Mouse (Mus musculus) liver, embryonic 14.5 days (tissue): ENCODE measurements around the gene Ric8b. TPM values are rescaled to one million over a fixed set of nuclear protein-coding genes. Genes with fewer than 3 reads are reported as not detected.

ENCODE experiments used
- ATAC-seq: fragments of 200-750 bp; cut with Nextera tagmentation; 2 replicates; pipeline ENCODE4 v1.8.0; 2017; ENCODE audit warnings: moderate number of reproducible peaks, mild to moderate bottlenecking, moderate library complexity; ENCODE audit not compliant: insufficient read depth
- DNase-seq, 3 experiments: peaks; one replicate each; pipeline ENCODE4 v3.0.0-alpha.2; 2012 to 2013; ENCODE audit warnings: low read depth in 3 of 3, low spot score in 3 of 3
- H3K27ac ChIP-seq: fragments of 300-500 bp; sonication (generic); 2 replicates; pipeline ENCODE4 v1.5.1; 2014; ENCODE audit warnings: moderate library complexity, mild to moderate bottlenecking, control low read depth, inconsistent platforms
- H3K27me3 ChIP-seq: fragments of 300-500 bp; sonication (generic); 2 replicates; pipeline ENCODE4 v1.6.1; 2014; ENCODE audit warnings: mild to moderate bottlenecking, low read length, moderate library complexity; ENCODE audit not compliant: control insufficient read depth, insufficient read depth
- H3K36me3 ChIP-seq: fragments of 300-500 bp; sonication (generic); replicated peaks from 2 replicates; pipeline ENCODE4 v1.6.1; 2014; ENCODE audit warnings: low read depth; ENCODE audit not compliant: control insufficient read depth, insufficient read depth
- H3K4me1 ChIP-seq, 2 experiments: fragments of 200-500 bp in 1 of 2; fragments of 300-500 bp in 1 of 2; sonication (generic) in 1 of 2; replicated peaks; 2 replicates each; pipeline ENCODE4 v1.6.1; 2012 to 2014; ENCODE audit warnings: antibody characterized with exemption in 1 of 2, inconsistent platforms in 1 of 2, low read length in 1 of 2; ENCODE audit not compliant: control insufficient read depth in 2 of 2, insufficient read depth in 2 of 2
- H3K4me2 ChIP-seq: fragments of 300-500 bp; sonication (generic); 2 replicates; pipeline ENCODE4 v1.6.1; 2014; ENCODE audit warnings: low read depth, mild to moderate bottlenecking, control low read depth, moderate library complexity
- H3K4me3 ChIP-seq, 2 experiments: fragments of 200-500 bp in 1 of 2; fragments of 300-500 bp in 1 of 2; sonication (generic) in 1 of 2; 2 replicates each; pipeline ENCODE4 v1.5.1; 2012 to 2014; ENCODE audit warnings: low read depth in 2 of 2, low read length in 2 of 2, mild to moderate bottlenecking in 2 of 2, control low read depth in 1 of 2, inconsistent platforms in 1 of 2, moderate library complexity in 1 of 2; ENCODE audit not compliant: insufficient read depth in 1 of 2
- H3K9ac ChIP-seq: fragments of 300-500 bp; sonication (generic); replicated peaks from 2 replicates; pipeline ENCODE4 v1.6.1; 2014; ENCODE audit warnings: mild to moderate bottlenecking, control low read depth, moderate library complexity
- H3K9me3 ChIP-seq: fragments of 300-500 bp; sonication (generic); 2 replicates; pipeline ENCODE4 v1.6.1; 2016; ENCODE audit warnings: low read length, mixed read lengths; ENCODE audit not compliant: control insufficient read depth
- CTCF ChIP-seq: IDR thresholded peaks from 2 replicates; pipeline ENCODE4 v1.5.1; 2016; ENCODE audit warnings: antibody characterized with exemption, low read depth, control low read depth
- EP300 ChIP-seq: IDR thresholded peaks from 2 replicates; pipeline ENCODE4 v1.6.1; 2016; ENCODE audit warnings: antibody characterized with exemption, low read depth
- WGBS: fragments of 180-500 bp; shearing (Covaris S2); extraction: QIAGEN DNeasy Blood & Tissue Kit; methylation state at CpG from one replicate; pipeline ENCODE4 v1.1.7; 2014; ENCODE audit not compliant: insufficient replicate concordance; 5-methylcytosine and 5-hydroxymethylcytosine counted together
- polyA plus RNA-seq, 2 experiments: library from polyadenylated mRNA; depleted of rRNA in 1 of 2; stranded (reverse) in 1 of 2; unstranded in 1 of 2; fragments of >200 nt; fragmentation: Nextera tagmentation in 1 of 2; extraction: Ambion mirVana in 1 of 2; gene quantifications; 2 replicates each; pipeline versions ENCODE4 v1.2.1 to v1.2.3; 2012 to 2014

Ric8b gene
- polyA plus RNA-seq (2012; rRNA removed): 4.2 and 4.5 TPM in 2 replicates
- polyA plus RNA-seq (2014; fragmentation: Nextera tagmentation; extraction: Ambion mirVana): 2.6 and 2.8 TPM in 2 replicates

GRCm38 (mm10) chr10:84916810-84917730, at the start of gene Ric8b:
Gene Ric8b (plus strand): TSS chr10:84917616.
- no peaks in the 10 kb centered on the region for H3K9me3 ChIP-seq
- TF ChIP-seq CTCF (peak; percentile 17; the same call in 1 of the 2 replicates), EP300 (no peak)
- peak; percentile 97 for ATAC-seq

DNA sequence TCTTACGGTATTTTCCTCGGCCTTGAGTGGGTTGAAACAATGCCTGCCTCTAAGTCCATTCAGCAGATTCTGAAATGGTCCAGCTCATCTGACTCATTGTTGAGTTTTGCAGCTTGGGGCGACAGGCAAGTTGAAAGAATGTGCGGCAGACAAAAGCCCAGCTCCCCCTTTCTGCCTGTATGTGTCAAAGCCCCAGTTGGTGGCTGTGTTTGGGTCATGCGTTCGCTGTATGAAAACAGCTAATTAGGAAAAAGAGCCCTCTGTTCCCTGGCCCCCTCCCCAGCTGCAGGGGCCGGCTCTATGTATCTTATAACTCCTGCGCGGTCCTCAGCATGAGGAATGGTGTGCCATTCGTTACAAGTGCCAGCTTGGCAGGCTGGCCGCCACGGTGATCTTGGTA, 46.1 kb upstream of the Ric8b start:
- H3K9me3 ChIP-seq: no peaks in the 10 kb centered on the region
- WGBS: 70% methylated on average over 12 of the region's 12 CpGs
- no peaks in the 10 kb centered on the region for H3K4me1 ChIP-seq
- TF ChIP-seq EP300: no peak
- TF ChIP-seq CTCF: no peak
- H3K4me3 ChIP-seq: no peak overlapping the region
- H3K27ac ChIP-seq: no peak overlapping the region
- H3K36me3 ChIP-seq: no peaks in the 10 kb centered on the region
- no peak for ATAC-seq
- no peak overlapping the region for H3K4me2 ChIP-seq
- H3K9ac ChIP-seq: no peak overlapping the region
- no peak for DNase-seq
- H3K27me3 ChIP-seq: no peaks in the 10 kb centered on the region

More at GRCm38 (mm10) chr10:84916810-84917730, at the start of gene Ric8b:
- Histone ChIP-seq H3K9ac (peak within 1 kb of the TSS; percentile 86), H3K27ac (peak within 1 kb of the TSS; percentile 70), H3K27me3 (no peaks in the 10 kb centered on the region), H3K4me1 (peaks cover 6 to 9% of the 10 kb centered on the region in 2 experiments; a peak in 3 of 4 replicates), H3K4me3 (peak within 1 kb of the TSS; percentile 69 to 86), H3K36me3 (no peaks in the 10 kb centered on the region), H3K4me2 (peak within 1 kb of the TSS; percentile 77)
- under 1% methylated on average over 51 of the region's 51 CpGs for WGBS
- peak; percentile 90 to 94 (median 91) for DNase-seq

DNA sequence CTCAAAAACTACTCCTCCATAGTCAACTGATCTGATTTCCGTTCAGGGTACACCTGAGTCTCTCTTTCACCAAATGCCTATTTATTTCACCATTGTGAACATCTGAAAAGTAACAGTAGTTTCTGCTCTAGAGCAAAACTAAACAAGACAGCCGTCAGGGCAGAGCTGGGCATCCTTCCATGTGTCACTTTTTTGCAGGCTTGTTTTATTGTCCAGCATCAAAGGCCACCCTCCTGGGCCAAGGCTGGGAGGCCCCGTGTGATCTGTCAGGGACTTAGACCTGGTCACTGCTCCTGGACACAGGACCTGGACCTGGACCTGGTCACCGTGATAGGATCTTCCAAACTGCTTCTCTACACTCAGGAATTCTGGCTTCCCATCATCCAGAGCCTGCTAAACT, 45.5 kb upstream of the Ric8b start:
- Histone ChIP-seq H3K27ac (no peak overlapping the region), H3K9ac (no peak overlapping the region), H3K9me3 (no peaks in the 10 kb centered on the region), H3K4me1 (no peaks in the 10 kb centered on the region), H3K4me3 (no peak overlapping the region), H3K4me2 (no peak overlapping the region), H3K36me3 (no peaks in the 10 kb centered on the region), H3K27me3 (no peaks in the 10 kb centered on the region)
- ATAC-seq (no peak), DNase-seq (no peak)
- TF ChIP-seq EP300: no peak
- no peak for TF ChIP-seq CTCF
- WGBS: 61% methylated on average over 4 of the region's 4 CpGs

DNA sequence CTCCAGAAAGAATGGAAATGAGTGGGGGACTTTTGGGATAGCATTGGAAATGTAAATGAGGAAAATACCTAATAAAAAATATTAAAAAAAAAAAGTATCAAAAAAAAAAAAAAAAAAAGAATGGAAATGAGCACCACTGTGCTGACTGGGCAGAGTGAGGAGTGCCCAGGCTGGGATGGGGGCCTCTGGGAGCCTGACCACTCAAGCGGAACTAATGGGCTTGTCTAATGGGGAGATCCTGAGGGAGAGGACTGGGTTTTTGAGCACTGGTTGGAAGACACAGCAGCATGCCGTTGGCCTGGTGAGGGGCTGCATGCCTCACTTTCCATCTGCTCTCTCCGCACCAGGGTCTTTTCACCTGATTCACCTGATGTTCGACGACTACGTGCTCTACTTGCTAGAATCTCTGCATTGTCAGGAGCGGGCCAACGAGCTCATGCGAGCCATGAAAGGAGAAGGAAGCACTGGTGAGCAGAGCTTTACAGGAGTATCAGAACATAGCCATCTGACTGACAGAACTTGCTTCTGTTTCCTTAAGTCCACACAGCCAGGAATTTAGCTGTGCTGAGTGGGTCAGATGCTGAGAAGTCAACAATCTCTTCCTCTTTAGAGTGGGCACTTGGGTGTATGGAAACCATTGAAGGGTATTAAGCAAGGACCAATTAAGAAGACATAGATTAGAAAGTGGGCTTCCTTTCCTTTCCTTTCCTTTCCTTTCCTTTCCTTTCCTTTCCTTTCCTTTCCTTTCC, 37.4 kb upstream of the Ric8b start:
- DNase-seq: no peak
- Histone ChIP-seq H3K27ac (no peak overlapping the region), H3K36me3 (no peaks in the 10 kb centered on the region), H3K4me2 (no peak overlapping the region), H3K27me3 (no peaks in the 10 kb centered on the region), H3K4me3 (no peak overlapping the region), H3K9ac (no peak overlapping the region), H3K4me1 (no peaks in the 10 kb centered on the region), H3K9me3 (no peaks in the 10 kb centered on the region)
- ATAC-seq: no peak
- 55% methylated on average over 9 of the region's 9 CpGs for WGBS
- no peak for TF ChIP-seq CTCF
- TF ChIP-seq EP300: no peak

DNA sequence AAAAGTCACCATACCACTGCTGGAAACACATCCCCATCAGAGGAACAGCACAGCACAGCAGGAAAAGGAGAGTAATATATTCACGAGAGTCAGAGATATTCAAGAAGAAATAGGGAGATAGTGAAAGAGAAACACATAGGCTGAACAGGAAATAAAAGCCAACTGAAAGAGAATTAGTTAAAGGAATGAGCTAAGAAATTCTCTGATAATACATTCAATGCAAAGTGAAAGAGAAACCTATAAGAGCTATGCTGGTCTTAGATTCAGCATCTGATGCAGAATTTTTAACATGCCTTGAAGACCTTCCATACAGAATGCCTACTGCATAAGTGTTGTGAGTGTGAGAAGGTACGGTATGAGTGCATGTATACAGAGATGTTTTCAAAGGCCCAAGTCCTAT, 34.9 kb upstream of the Ric8b start:
- Histone ChIP-seq H3K36me3 (no peaks in the 10 kb centered on the region), H3K27ac (no peak overlapping the region), H3K27me3 (no peaks in the 10 kb centered on the region), H3K4me3 (no peak overlapping the region), H3K9ac (no peak overlapping the region), H3K9me3 (no peaks in the 10 kb centered on the region), H3K4me1 (peaks cover 0 to 17% of the 10 kb centered on the region in 2 experiments; a peak in 2 of 4 replicates), H3K4me2 (no peak overlapping the region)
- 49% methylated on average over 2 of the region's 2 CpGs for WGBS
- ATAC-seq (no peak), DNase-seq (no peak)
- TF ChIP-seq CTCF (no peak), EP300 (no peak)
